Mouse (Mus musculus): Measurements from ENCODE around the gene Antxr1.

The Antxr1 gene

GRCm38 (mm10) chr6:87335091-87335934, at the start of gene Antxr1:
Gene Antxr1, minus strand, starts transcription at chr6:87335821.
- peak; percentile 6 for DNase-seq

- no peak for DNase-seq
These were observed 49.1 kb upstream of the Antxr1 start for GRCm38 (mm10) chr6:87384761-87385160.

DNA sequence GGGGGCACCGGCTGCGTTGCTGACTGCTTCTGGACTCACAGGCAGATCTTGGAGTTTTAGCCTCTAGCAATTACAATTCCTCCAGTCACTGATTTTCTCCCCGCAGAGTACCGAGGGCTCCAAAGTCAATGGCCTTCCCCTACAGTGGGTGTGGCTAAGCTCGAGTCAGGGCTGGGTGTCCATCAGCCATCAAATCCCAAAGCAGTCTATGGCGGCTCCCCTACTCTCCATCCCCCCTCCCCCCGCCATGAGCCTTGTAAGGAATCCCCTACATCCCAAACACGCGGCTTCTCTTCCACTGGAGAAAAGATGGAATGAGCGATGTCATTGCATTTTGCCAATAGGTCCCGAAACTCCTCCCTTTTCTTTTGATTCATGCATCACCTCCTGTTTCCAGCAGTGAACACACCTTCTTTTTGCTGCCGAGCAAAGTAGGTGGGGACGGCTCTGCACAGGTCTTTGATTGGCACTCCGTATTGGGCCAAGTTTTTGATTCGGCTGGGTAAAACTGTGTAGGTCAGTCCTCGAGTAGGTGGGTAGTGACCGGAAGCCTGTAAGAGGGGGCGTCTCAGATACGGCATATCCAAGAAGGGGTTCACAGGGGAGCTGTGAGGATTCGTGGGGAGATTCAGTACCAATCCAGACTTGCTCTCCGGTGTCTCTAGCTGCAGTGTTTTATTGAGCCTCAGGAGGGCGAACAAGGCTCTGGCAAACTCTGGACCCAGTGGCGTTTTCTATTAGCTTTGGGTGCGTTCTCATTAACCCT, 48.5 kb upstream of the Antxr1 start:
- DNase-seq: no peak

DNA sequence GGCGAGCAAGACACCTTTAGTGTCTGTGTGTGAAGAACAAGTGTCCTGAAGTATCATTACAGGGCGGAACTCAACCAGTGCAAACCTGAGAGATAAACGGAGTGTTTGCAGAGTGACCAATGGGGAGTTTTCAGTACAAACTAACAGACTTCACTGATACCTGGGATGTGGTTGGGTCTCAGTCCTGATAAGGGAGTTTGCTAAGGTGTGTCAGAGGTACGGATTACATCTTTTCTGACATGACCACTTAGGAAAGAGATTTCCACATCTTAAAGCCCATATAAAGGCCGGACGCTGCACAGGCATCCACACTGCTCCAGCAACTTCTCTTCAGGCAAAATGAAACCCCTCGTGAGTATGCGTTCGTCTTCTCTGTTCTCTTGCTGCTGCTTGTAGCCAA, 37.4 kb upstream of the Antxr1 start, which contains the start of gene Gkn2:
Gkn2 (plus strand) TSS at position 301 of the 400 bp plus-strand sequence.
- no peak for DNase-seq

GRCm38 (mm10) chr6:87369223-87369622, 33.6 kb upstream of the Antxr1 start:
- no peak for DNase-seq

DNA sequence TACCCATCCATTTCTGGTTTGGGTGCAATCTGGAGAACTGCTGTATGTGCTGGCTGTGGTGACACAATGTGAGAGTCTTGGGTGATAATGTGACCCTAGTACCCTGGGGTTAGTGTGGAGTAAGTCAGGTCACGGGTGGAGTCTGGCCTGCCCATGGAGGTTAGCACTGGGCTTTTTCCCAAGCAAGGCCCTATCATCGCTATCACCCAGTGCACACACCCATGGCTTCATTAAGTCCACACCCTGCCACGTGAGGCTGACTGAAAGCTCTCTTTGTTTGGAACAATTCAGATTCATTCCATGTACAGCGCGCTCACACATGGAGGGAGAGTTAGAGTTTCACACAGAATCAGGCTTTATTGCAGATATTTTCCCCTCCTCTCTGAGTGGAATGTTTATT, 18.8 kb upstream of the Antxr1 start:
- no peak for DNase-seq

DNA sequence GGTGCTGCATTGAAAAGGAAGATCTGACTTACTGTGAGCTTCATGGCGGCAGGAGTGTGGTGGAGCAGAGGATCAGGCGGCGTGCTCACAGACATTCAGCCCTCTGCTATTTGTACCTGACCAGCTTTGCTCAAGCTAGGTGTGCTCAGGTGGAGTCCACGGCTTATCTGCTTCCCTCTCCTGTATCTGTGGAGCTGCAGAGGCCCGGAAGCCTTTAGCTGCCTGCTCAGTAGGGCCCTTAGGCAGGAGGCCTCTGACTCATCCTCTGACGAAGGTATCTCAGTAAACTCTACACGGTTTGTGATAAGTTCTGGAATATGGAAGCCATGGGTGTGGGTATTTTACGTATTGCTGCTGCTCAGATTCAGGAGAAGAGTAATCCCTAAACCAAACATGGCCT, 15.2 kb upstream of the Antxr1 start, which contains the start of gene Gkn1:
Gkn1 (minus strand) TSS at position 114 of the 400 bp plus-strand sequence.
- no peak for DNase-seq

DNA sequence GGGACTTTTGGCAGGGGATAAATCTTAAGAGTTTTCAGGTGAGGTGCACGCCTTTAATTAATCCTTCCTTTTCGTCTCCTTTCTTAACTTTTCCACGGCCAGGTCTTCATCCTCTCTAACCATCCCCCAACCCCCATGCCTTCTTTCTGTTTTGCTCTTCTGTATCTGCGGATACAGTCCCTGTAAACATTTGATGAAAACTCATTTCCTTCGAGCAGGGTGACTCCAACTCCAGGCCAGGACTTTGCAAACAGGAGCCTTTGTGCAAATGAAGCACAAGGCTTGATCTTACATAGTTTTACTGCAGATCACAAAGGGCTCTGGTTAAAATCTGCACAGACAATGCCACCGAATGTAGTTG, 294 bp upstream of the Antxr1 start:
- no peak for DNase-seq

DNA sequence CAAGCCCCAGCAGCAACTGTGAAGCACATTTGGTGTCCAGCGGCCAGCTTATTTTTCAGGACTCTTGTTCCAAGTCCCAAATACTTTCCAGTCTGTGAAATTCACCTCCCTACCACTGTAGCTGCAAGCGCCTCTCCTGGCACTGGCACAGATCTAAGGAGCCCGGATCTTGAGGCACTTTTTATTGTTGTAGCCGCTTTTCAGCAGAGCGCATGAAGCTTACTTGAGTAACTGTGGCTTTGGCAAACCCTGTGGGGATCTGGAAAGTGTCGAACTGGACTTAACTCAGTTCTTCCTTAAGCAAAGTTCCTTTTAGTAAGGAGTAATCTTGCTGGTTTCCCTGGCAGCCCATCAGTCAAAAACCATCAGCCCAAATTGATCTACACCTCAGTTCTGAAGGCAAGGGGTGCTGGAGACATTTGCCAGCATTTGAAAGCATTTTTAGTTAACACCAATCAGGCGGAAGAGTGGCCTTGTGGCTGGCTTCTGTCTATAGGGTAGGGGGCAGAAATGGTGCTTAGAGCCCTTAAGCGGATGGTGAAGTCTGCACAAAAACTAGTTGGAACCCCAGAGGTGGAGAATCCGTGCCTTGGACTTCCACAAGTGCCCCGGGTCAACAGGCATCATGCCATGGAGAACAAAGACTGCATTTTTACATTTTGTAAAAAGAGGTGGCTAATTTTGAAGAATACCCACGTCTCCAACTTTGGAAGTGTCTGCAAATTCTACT, 1.1 kb downstream of the Antxr1 start:
- no peak for DNase-seq

GRCm38 (mm10) chr6:87332380-87332779, 3.2 kb downstream of the Antxr1 start:
- no peak for DNase-seq

GRCm38 (mm10) chr6:87328265-87329173, 7.1 kb downstream of the Antxr1 start:
- no peak for DNase-seq

- no peak for DNase-seq
These were observed 8.7 kb downstream of the Antxr1 start for GRCm38 (mm10) chr6:87326932-87327331.

GRCm38 (mm10) chr6:87323381-87323780, 12.2 kb downstream of the Antxr1 start:
- no peak for DNase-seq

- DNase-seq: no peak
These were observed 17.0 kb downstream of the Antxr1 start for GRCm38 (mm10) chr6:87318651-87319050.

- no peak for DNase-seq
These were observed 18.7 kb downstream of the Antxr1 start for GRCm38 (mm10) chr6:87316966-87317365.

DNA sequence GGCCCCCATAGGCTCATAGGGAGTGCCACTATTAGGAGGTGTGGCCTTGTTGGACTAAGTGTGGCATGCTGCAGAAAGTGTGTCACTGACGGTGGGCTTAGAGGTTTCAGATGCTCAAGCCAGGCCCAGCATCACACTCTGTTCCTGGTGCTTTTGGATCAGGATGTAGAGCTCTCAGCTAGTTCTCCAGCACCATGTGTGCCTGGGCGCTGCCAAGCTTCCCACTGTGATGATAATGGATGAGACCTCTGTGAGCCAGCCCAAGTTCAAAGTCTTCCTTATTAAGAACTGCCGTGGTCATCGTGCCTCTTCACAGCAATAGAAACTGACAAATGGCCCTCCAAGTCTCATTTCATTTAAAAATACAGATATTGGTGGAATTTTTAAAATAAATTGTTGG, 22.9 kb downstream of the Antxr1 start:
- no peak for DNase-seq

DNA sequence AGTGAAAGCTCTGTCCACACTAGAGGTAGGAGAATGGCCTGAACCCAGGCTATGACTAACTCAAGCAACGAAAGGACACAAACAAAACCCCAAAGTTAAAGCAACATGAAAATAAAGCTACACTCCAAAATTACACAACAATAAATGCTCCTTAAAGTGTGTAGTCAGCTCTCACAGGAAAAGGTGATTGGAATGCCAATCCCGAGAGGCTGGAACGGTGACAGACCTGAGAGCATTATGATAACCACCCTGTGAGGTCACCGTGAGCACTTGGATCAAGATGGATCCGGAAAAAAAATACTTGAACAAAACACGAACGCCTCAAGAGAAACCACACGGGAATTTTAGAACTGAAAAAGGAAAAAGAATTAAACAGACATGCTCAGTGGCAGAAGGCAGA, 31.1 kb downstream of the Antxr1 start:
- DNase-seq: no peak

GRCm38 (mm10) chr6:87302746-87303145, 32.9 kb downstream of the Antxr1 start:
- no peak for DNase-seq

DNA sequence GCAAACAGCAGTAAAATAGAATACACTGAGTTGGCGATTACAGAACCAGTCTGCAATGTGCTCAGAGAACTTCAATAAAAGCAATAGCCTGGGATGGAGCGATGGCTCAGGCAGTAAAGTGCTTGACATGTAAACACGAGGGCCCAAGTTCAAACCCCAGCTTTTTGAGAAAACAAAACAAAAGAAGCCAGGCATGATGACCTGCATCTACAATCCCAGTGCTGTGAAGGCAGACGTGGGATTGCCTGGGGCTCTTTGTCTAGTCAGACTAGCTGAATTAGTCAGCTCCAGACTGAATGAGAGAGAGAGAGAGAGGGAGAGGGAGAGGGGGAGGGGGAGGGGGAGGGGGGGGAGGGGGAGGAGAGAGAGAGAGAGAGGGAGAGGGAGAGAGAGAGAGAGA, 33.6 kb downstream of the Antxr1 start:
- DNase-seq: no peak

DNA sequence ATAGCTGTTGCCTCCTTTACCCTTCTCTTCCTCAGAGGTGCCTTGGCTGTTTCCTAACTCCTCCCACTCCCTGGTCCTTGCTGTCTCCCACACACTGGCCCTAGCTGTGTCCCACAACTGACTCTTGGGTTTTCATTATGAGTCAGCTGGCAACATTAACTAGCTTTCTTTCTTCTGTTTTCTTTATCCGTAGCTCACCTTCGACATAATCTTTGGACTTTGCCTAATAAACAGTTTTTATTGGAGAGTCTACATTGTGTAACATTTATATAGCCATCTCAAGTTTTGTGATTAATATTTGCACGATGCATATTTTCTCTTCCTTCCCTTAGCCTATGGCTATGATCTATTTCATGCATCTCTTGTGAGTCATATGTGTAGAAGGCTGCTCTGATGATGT, 40.7 kb downstream of the Antxr1 start:
- no peak for DNase-seq

DNA sequence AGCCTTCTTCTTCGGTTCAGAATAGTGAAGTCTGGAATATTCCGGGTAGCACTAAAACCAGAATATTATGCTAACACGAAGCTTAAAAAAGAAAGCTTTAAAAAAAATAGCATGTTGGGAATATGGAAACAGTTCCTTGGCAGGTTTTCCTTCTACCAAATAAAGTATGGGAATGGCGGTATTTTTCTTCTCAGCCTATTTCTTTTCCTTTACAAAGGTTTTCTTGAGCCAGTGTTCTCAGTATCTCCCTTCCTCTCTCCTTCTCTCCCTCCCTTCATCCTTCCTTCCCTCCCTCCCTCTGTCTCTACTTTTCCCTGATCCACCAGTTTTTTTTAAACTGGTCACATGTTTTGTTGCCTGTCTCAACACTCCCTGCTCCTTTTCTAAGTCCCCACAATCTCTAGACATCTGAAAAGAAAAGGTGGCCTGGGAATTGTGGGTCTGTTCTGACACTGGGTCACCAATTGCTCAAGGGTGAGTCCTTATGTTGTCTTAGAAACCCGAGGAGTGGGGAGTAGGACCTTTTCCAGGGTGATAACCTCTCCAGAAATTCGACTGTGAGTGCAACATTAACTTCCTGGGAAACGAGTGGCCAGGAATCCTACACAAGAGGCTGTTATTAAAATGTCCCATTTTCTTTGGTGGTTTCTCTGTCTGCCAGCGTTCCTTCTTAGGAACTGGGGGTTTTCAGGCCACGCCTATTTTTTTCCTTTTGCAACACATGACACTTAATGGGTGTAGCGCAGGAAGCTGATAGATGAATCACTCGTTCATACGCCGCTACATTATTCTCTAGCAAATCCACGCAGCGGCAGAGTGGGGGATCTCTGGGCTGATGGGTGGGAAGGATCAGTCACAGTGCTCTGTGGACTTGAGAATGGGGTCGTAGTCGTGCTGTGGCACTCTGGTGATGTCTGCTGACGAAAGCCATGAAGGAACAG, 42.4 kb downstream of the Antxr1 start:
- DNase-seq: no peak

Data from cerebellum, adult 9-11 months (tissue).